Mouse (Mus musculus) embryonic facial prominence, embryonic 15.5 days (tissue): ENCODE results near the gene S1pr1. TPM values are rescaled to one million over a fixed set of nuclear protein-coding genes. Genes with fewer than 3 reads are reported as not detected.

Source experiments
- ATAC-seq: fragments of 200-750 bp; cut with Nextera tagmentation; 2 replicates; pipeline ENCODE4 v1.8.0; 2017; ENCODE audit warnings: low read depth, moderate TSS enrichment; ENCODE audit not compliant: insufficient number of reproducible peaks, low FRiP score, low TSS enrichment
- H3K27ac ChIP-seq: fragments of 300-500 bp; sonication (generic); replicated peaks from 2 replicates; pipeline ENCODE4 v1.5.1; 2015; ENCODE audit warnings: mild to moderate bottlenecking, inconsistent platforms
- H3K27me3 ChIP-seq: fragments of 300-500 bp; sonication (generic); 2 replicates; pipeline ENCODE4 v1.6.1; 2015; ENCODE audit warnings: inconsistent platforms
- H3K36me3 ChIP-seq: fragments of 300-500 bp; sonication (generic); 2 replicates; pipeline ENCODE4 v1.6.1; 2015; ENCODE audit warnings: mild to moderate bottlenecking, inconsistent platforms
- H3K4me1 ChIP-seq: fragments of 300-500 bp; sonication (generic); 2 replicates; pipeline ENCODE4 v1.6.1; 2015; ENCODE audit warnings: inconsistent platforms
- H3K4me2 ChIP-seq: fragments of 300-500 bp; sonication (generic); replicated peaks from 2 replicates; pipeline ENCODE4 v1.6.1; 2015; ENCODE audit warnings: mild to moderate bottlenecking, inconsistent platforms
- H3K4me3 ChIP-seq: fragments of 300-500 bp; sonication (generic); replicated peaks from 2 replicates; pipeline ENCODE4 v1.5.1; 2015; ENCODE audit warnings: mild to moderate bottlenecking, inconsistent platforms
- H3K9ac ChIP-seq: fragments of 300-500 bp; sonication (generic); 2 replicates; pipeline ENCODE4 v1.6.1; 2015; ENCODE audit warnings: inconsistent platforms
- H3K9me3 ChIP-seq: fragments of 300-500 bp; sonication (generic); replicated peaks from 2 replicates; pipeline ENCODE4 v1.6.1; 2016; ENCODE audit warnings: inconsistent platforms
- WGBS: fragments of 180-500 bp; shearing (Covaris S2); methylation state at CpG from one replicate; pipeline ENCODE4 v1.1.7; 2015; 5-methylcytosine and 5-hydroxymethylcytosine counted together
- polyA plus RNA-seq: library from polyadenylated mRNA; unstranded; fragments of >200 nt; fragmentation: Nextera tagmentation; extraction: Ambion mirVana; gene quantifications from 2 replicates; pipeline ENCODE4 v1.2.1, GENCODE M21; 2015

S1pr1 gene
- polyA plus RNA-seq, 1 experiment from 2014 or later: 29.4 TPM

GRCm38 (mm10) chr3:115737785-115738318 is 23.0 kb upstream of the S1pr1 start:
- H3K9ac ChIP-seq: no peak overlapping the region
- no peaks in the 10 kb centered on the region for H3K9me3 ChIP-seq
- H3K4me3 ChIP-seq: no peak overlapping the region
- peak; percentile 54 for ATAC-seq
- no peaks in the 10 kb centered on the region for H3K36me3 ChIP-seq
- H3K4me2 ChIP-seq: no peak overlapping the region
- H3K4me1 ChIP-seq: 0 out of 2 replicates have a peak, but pooled peaks cover 3% of the 10 kb centered on the region
- 19% methylated on average over 11 of the region's 11 CpGs for WGBS
- no peaks in the 10 kb centered on the region for H3K27me3 ChIP-seq
- H3K27ac ChIP-seq: no peak overlapping the region

GRCm38 (mm10) chr3:115735540-115735939 is 20.7 kb upstream of the S1pr1 start:
- no peak overlapping the region for H3K4me2 ChIP-seq
- no peak for ATAC-seq
- no peak overlapping the region for H3K4me3 ChIP-seq
- no peak overlapping the region for H3K27ac ChIP-seq
- no peaks in the 10 kb centered on the region for H3K27me3 ChIP-seq
- H3K9ac ChIP-seq: no peak overlapping the region
- H3K36me3 ChIP-seq: no peaks in the 10 kb centered on the region
- 82% methylated on average over 3 of the region's 3 CpGs for WGBS
- 0 out of 2 replicates have a peak, but pooled peaks cover 3% of the 10 kb centered on the region for H3K4me1 ChIP-seq
- no peaks in the 10 kb centered on the region for H3K9me3 ChIP-seq

GRCm38 (mm10) chr3:115734841-115735240 is 20.0 kb upstream of the S1pr1 start:
- no peak overlapping the region for H3K4me2 ChIP-seq
- H3K27me3 ChIP-seq: no peaks in the 10 kb centered on the region
- H3K36me3 ChIP-seq: no peaks in the 10 kb centered on the region
- no peaks in the 10 kb centered on the region for H3K9me3 ChIP-seq
- WGBS: 77% methylated on average over 3 of the region's 3 CpGs
- no peak for ATAC-seq
- no peak overlapping the region for H3K27ac ChIP-seq
- H3K4me3 ChIP-seq: no peak overlapping the region
- H3K9ac ChIP-seq: no peak overlapping the region
- 0 out of 2 replicates have a peak, but pooled peaks cover 3% of the 10 kb centered on the region for H3K4me1 ChIP-seq

- ATAC-seq: no peak
- H3K9me3 ChIP-seq: no peaks in the 10 kb centered on the region
- H3K4me1 ChIP-seq: no peaks in the 10 kb centered on the region
- H3K4me2 ChIP-seq: no peak overlapping the region
- no peak overlapping the region for H3K27ac ChIP-seq
- H3K36me3 ChIP-seq: no peaks in the 10 kb centered on the region
- H3K9ac ChIP-seq: no peak overlapping the region
- no peaks in the 10 kb centered on the region for H3K27me3 ChIP-seq
- no peak overlapping the region for H3K4me3 ChIP-seq
- 85% methylated on average over 7 of the region's 7 CpGs for WGBS
Measured at GRCm38 (mm10) chr3:115730336-115730735, 15.5 kb upstream of the S1pr1 start.

- Histone ChIP-seq H3K4me2 (no peak overlapping the region), H3K27ac (no peak overlapping the region), H3K27me3 (no peaks in the 10 kb centered on the region), H3K4me3 (no peak overlapping the region), H3K9ac (no peak overlapping the region), H3K36me3 (no peaks in the 10 kb centered on the region), H3K9me3 (no peaks in the 10 kb centered on the region), H3K4me1 (no peaks in the 10 kb centered on the region)
- WGBS: 60% methylated on average over 7 of the region's 7 CpGs
- ATAC-seq: no peak
Measured at GRCm38 (mm10) chr3:115729187-115729586, 14.3 kb upstream of the S1pr1 start.

GRCm38 (mm10) chr3:115728211-115728610 is 13.3 kb upstream of the S1pr1 start:
- ATAC-seq: no peak
- H3K9ac ChIP-seq: no peak overlapping the region
- no peak overlapping the region for H3K4me2 ChIP-seq
- no peaks in the 10 kb centered on the region for H3K4me1 ChIP-seq
- no peaks in the 10 kb centered on the region for H3K36me3 ChIP-seq
- H3K27ac ChIP-seq: no peak overlapping the region
- no peaks in the 10 kb centered on the region for H3K27me3 ChIP-seq
- H3K9me3 ChIP-seq: no peaks in the 10 kb centered on the region
- 53% methylated on average over 3 of the region's 3 CpGs for WGBS
- H3K4me3 ChIP-seq: no peak overlapping the region

GRCm38 (mm10) chr3:115718886-115719285 is 4.0 kb upstream of the S1pr1 start:
- no peaks in the 10 kb centered on the region for H3K36me3 ChIP-seq
- 0 out of 2 replicates have a peak, but pooled peaks cover 4% of the 10 kb centered on the region for H3K4me1 ChIP-seq
- no peak overlapping the region for H3K4me3 ChIP-seq
- no peaks in the 10 kb centered on the region for H3K9me3 ChIP-seq
- WGBS: 74% methylated on average over 6 of the region's 6 CpGs
- ATAC-seq: no peak
- no peak overlapping the region for H3K9ac ChIP-seq
- no peaks in the 10 kb centered on the region for H3K27me3 ChIP-seq
- no peak overlapping the region for H3K4me2 ChIP-seq
- H3K27ac ChIP-seq: no peak overlapping the region

- peak overlapping the region; percentile 82 for H3K4me2 ChIP-seq
- peak overlapping the region; percentile 62 for H3K4me3 ChIP-seq
- no peaks in the 10 kb centered on the region for H3K9me3 ChIP-seq
- 84% methylated on average over 3 of the region's 3 CpGs for WGBS
- 0 out of 2 replicates have a peak, but pooled peaks cover 9% of the 10 kb centered on the region for H3K4me1 ChIP-seq
- no peak overlapping the region for H3K9ac ChIP-seq
- H3K27ac ChIP-seq: peak overlapping the region; percentile 87; the same call in 1 of the 2 replicates
- no peaks in the 10 kb centered on the region for H3K27me3 ChIP-seq
- H3K36me3 ChIP-seq: peaks cover 5% of the 10 kb centered on the region; the same call in 1 of the 2 replicates
- ATAC-seq: no peak
Measured at GRCm38 (mm10) chr3:115715900-115716515, 1.1 kb upstream of the S1pr1 start.

- H3K27me3 ChIP-seq: no peaks in the 10 kb centered on the region
- WGBS: 5% methylated on average over 5 of the region's 5 CpGs
Measured at GRCm38 (mm10) chr3:115714049-115714435, 830 bp downstream of the S1pr1 start.

GRCm38 (mm10) chr3:115713417-115714048 is 1.3 kb downstream of the S1pr1 start:
- Histone ChIP-seq H3K9me3 (no peaks in the 10 kb centered on the region), H3K4me3 (peak overlapping the region; percentile 62), H3K9ac (peak overlapping the region; percentile 57; the same call in 1 of the 2 replicates), H3K27ac (peak overlapping the region; percentile 51; the same call in 1 of the 2 replicates), H3K27me3 (no peaks in the 10 kb centered on the region), H3K36me3 (peaks cover 5% of the 10 kb centered on the region; the same call in 1 of the 2 replicates), H3K4me2 (peak overlapping the region; percentile 82), H3K4me1 (0 out of 2 replicates have a peak, but pooled peaks cover 9% of the 10 kb centered on the region)
- no peak for ATAC-seq
- WGBS: 18% methylated on average over 22 of the region's 22 CpGs

More at GRCm38 (mm10) chr3:115714049-115714435, 830 bp downstream of the S1pr1 start:
- Histone ChIP-seq H3K9me3 (no peaks in the 10 kb centered on the region), H3K4me2 (peak overlapping the region; percentile 82), H3K36me3 (peaks cover 5% of the 10 kb centered on the region; the same call in 1 of the 2 replicates), H3K9ac (peak overlapping the region; percentile 57; the same call in 1 of the 2 replicates), H3K4me3 (peak overlapping the region; percentile 62), H3K4me1 (0 out of 2 replicates have a peak, but pooled peaks cover 9% of the 10 kb centered on the region), H3K27ac (no peak overlapping the region)
- ATAC-seq: no peak

- WGBS: 18% methylated on average over 9 of the region's 9 CpGs
- Histone ChIP-seq H3K27me3 (no peaks in the 10 kb centered on the region), H3K36me3 (peaks cover 5% of the 10 kb centered on the region; the same call in 1 of the 2 replicates), H3K4me1 (0 out of 2 replicates have a peak, but pooled peaks cover 9% of the 10 kb centered on the region), H3K9me3 (no peaks in the 10 kb centered on the region), H3K4me2 (peak overlapping the region; percentile 82), H3K27ac (peak overlapping the region; percentile 51; the same call in 1 of the 2 replicates), H3K4me3 (peak overlapping the region; percentile 62), H3K9ac (no peak overlapping the region)
- no peak for ATAC-seq
Measured at GRCm38 (mm10) chr3:115712808-115713200, 2.1 kb downstream of the S1pr1 start.
